Mouse (Mus musculus) v-Abl transformed pro-B cells (cell line): ENCODE measurements around the gene Ubl7.

Experiments
- in situ Hi-C, 2 experiments: fragments of 400-800 bp; cut with MboI; formaldehyde crosslinking; loops; one replicate each; pipeline ENCODE4 v1.15.1; 2025; ENCODE audit not compliant: unreplicated experiment in 2 of 2

Gene Ubl7

DNA sequence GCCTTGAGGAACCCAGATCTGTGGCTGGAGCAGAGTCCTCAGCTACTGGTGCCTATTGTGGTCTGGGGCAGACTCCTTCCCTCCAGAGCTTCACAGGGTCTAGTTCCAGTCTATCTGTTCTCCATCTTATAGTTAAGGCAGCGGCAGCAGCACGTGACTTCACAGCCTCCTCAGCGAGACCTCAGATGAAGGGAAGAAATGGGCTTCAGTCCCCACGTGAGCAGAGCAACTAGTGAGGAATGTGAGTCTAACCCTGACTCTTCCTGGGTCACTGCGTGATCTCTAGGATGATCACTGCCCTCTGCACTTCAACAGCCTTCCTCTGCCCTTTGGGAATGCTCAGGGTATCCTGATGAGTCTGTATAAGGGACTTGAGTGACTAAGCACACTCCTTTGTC is 53.2 kb downstream of the Ubl7 start:
- in situ Hi-C loops: no loop called here

GRCm38 (mm10) chr9:57964528-57965250 is 53.9 kb downstream of the Ubl7 start:
- in situ Hi-C loops: no loop called here

DNA sequence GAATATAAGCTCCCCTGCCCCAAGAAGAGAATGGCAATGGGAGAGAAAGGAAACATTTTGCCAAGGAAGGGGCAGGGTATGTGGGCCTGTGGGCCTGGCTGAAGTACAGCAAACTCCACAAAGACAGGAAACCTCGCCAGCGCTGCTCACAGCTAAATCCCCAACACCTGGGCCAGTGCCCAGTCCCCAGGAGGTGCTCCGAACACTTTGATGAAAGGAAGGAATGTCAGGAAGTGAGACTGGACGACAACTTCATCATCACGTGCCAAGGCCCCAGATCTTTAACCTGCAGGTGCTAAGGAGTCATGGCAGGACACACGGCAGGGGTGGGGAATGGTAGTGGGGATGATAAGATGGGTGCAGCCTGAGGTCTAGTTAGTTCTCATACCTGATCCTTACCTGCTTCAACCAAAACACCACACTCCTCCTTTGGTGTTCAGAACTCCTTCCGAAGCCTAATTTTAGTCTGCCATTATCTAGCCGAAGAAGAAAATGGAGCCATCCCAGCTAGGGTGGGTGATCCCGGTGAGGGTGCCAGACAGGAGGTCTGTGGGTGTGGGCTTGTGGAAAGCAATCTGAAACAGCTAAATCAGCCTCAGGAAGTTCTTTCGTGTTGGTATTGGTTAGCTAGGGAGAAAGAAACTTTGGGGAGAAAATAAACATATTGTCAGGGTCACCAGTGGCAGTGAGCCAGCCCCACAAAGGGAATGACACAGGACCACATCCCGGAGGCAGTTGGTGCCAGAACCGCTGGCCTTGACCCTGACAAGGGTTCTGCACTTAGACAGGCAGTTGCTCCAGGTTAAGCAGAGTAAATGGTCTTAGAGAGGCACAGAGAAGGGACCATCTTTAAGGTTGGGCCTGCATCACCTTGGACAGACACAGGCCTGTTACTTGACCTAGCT is 54.8 kb downstream of the Ubl7 start:
- in situ Hi-C loops: no loop called here

GRCm38 (mm10) chr9:57967237-57967960 is 56.6 kb downstream of the Ubl7 start:
- in situ Hi-C loops: no loop called here

DNA sequence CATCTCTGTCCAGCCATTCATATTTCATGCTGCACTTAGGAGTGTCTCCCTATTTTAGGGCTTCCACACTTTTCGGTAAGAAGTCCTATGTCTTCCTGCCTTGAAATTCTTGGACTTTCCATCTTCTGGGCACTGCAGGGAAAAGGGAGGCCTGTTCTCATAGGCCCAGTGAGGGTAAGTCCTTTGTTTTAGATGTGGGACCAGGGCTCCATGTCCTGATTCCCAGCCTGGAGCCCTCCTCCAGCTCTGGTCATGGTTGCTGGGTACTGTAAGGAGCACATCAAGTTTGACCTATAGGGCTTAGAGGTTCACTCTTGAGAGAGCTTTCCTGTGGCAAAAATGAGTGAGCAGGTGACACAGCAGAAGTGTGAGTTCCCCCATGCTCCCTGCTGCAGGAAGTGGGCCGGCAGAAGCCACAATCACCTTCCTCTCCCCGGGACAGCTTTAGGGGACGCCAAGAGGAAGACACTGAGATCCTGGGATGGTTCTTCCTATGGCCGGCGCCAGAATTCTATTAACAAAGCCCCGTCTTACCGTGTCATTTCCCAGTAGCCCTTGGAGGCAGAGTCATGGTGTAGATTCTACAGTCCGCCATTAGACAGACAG is 57.5 kb downstream of the Ubl7 start:
- in situ Hi-C loops: no loop called here

DNA sequence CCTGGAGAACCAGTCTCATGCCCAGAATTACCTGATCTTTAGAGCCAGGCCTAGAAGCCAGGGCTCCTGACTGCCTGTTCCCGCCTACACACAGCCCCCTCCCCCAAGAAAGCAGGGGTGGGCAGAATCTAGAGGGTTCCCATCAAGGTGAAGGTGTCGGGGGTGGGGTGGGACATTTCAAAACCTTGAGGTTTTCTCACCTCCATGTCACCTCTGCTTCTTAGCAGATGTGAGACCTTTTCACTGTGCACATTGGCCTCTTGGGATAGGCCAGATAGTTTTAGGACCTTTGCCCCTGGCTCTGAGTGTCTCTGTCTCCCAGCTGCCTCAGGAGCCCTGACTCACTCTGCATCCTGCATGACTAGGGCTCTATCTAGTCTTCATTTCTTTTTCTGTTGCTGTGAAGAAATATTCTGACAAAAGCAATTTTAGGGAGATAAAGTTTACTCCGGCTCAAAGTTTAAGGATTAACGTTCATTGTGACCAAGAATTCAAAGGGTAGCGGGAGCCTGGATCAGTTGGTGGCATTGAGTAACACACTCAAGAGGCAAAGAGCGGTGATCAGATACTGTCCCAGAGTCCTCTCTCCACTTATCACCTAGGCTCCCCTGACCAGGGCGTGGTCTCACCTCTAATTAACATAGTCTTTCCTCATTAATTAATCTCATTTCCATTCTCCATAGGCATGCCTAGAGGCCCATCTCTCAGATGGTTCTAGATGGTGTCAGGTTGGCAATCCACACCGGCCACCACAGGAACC is 58.2 kb downstream of the Ubl7 start:
- in situ Hi-C loops: no loop called here

DNA sequence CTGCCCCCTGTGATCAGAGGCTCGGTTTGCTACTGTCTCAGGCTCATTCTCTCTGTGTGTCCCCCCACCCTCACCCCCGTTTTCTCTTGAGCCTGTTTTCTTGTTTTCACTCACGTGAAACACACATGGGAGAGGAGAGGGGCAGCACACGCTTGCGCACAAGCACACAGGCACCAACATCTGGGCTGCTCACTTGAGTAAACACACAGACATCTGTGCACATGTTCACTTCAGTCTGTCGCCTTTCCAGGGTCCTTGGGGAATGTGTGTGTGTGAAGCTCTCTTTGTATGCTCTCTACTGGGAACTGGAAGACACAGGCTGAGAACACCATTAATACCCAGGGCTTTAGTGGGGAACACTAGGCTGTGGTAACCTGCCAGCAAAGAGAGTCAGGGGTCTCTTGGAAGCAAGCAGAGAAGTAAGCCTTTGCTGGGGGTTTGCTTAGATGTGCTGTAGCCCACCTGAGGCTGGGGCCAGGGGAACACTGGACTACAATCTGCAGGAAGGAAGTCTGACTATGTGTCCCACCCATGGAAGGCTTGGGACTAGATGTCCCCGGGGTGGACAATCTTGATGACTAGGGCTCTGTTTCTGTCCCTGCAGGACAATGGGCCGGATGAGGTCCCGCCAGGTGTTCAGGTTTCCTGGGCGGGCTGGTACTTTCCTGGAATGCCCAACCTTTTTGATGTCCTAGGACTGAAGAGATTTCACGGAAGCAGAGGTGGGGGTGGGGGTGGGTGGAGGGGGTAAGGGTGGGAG is 59.1 kb downstream of the Ubl7 start:
- in situ Hi-C loops: no loop called here

DNA sequence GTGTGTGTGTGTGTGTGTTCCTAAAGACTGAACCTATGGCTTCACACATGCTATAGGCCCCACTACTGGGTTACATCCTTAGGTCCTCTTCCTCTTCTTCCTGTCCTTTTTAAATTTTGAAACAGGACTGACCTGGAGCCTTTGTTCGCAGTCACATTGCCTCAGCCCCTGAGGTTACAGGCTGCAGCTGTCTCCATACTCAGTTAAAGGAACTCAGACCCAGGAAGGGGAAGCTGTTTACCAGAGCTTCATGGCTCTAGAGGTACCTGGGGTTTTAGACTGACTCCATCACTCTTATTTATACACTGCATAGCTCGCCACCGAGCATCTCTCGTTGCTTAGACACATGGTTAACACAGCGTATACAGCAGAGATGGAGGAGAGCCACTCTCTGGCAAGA is 60.6 kb downstream of the Ubl7 start:
- in situ Hi-C loops: no loop called here

- in situ Hi-C loops: no loop called here
Observed at GRCm38 (mm10) chr9:57972141-57972591, 61.4 kb downstream of the Ubl7 start.

DNA sequence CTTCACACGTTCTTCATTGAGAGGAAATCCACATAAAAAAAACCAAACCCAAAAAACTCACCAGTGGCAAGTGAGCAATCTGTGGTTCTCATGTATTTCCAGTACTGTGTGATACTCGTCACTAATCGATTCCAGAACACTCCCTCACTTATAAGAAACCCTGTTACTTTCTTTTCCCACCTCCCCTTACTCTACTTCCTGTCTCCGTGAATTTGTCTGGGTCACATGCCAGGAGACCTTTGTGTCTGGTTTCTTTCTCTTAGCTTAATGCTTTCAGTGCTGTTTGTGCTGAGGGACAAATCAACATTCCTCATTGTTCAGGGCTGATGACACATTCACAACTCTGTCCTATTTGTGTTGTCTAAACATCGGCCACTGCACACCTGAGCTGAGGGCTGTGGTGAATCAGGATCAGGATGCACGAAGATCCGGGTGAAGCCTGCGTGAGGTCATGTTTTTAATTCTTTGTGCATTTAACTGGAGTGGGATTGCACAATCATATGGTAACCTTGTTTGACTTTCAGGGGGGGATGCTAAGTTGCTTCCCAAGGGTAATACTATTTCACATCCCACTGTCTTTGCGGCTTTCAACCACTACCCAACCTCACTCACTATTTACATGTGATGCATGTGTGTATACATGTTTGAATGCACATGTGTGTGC is 62.1 kb downstream of the Ubl7 start:
- in situ Hi-C loops: no loop called here

DNA sequence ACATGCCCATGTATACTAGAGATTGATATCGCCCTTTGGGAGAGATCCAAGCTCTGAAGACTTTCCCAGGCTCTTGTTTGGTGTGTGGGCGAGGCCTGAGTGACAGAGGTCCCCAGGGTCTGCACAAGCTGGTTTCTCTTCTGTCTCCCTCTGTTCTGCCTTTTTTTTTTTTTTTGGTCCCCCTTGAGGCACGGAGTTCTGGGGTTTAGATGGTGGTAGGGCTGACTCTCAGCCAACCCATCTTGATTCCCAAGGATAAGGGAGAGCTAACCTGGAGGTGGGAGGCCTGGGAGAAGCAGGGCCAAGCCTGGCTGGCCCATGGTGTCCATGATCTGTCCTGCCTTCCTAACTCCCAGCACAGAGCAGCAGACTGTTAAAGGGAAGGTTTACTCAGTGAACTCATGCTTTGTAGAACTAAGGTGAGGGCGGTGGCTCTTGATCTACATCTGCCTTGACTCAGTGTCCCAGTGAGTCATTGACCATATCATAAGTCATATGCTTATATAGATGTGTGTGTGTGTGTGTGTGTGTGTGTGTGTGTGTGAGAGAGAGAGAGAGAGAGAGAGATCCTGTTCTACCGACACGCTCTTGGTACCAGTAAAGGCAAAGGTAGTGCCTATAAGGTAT is 62.8 kb downstream of the Ubl7 start:
- in situ Hi-C loops: no loop called here

DNA sequence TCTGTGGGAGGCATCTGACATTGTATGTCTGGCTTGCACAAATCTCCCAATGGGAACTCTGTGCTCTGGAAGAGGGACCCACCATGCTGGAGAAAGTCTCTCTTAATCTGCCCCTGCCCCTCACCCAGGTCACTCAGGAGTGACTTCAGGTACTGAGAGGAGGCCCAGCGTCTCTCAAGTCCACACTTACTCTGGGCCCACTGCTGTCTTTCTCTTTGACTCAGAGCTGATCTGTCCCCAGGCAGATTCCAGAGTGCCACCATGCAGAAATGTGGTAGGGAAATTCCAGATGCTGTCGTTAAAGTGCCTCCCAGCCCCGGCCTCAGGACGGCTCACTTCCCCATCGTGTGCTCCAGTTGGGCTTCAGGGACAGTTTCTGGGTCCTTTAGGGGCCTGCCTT is 63.4 kb downstream of the Ubl7 start:
- in situ Hi-C loops: no loop called here

DNA sequence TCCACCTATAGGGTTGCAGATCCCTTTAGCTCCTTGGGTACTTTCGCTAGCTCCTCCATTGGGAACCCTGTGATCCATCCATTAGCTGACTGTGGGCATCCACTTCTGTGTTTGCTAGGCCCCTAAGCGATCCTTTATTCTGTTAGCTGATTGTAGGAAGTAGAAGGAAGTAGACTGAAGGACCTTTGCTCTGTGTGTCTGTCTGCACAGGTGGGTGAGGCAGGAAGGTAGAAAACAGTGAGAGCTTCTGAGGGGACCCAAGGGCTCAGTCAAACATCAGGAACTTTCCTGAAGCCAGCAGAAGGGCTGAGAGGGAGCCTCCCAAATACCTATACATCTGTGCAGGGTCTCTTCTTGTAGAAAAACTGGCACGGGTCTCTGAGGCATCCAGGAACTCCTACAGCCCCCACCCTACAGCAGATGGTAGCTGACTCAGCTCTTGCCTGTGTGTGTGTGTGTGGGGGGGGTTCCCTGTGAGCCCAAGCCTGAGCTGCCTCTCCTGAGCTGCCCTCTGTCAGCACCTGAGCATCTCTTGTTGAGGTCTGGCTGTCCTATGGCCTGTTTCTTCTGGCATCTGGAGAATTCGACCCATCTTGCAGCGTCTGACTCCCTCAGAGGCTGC is 64.5 kb downstream of the Ubl7 start:
- in situ Hi-C loops: no loop called here

DNA sequence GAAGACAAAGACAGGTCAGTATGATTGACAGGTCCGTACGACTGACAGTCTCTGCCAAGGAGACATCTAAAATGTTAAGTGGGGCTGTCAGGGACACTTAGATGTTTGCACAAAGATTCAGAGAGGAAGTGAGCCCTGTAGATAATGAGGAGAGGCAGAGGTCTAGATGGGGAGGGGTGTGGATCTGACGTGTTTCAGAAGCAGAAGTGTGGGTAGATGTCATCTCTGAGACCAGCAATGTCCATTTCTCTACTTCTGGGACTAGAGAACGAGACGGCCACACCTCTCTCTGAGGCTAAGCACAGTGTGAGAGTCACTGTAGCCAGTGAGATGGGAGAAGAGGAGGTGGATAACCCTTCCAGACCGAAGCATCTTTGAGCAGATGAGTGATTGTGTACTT is 67.2 kb downstream of the Ubl7 start:
- in situ Hi-C loops: no loop called here

GRCm38 (mm10) chr9:57978858-57979257 is 68.1 kb downstream of the Ubl7 start:
- in situ Hi-C loops: no loop called here
